Mouse (Mus musculus): ENCODE results near the gene Osbpl10.
"Not testable (repeated sequence)": the region's sequence is repeated elsewhere in the genome, so short reads cannot be mapped to it uniquely, and the experiment has no call there.

Gene Osbpl10

DNA sequence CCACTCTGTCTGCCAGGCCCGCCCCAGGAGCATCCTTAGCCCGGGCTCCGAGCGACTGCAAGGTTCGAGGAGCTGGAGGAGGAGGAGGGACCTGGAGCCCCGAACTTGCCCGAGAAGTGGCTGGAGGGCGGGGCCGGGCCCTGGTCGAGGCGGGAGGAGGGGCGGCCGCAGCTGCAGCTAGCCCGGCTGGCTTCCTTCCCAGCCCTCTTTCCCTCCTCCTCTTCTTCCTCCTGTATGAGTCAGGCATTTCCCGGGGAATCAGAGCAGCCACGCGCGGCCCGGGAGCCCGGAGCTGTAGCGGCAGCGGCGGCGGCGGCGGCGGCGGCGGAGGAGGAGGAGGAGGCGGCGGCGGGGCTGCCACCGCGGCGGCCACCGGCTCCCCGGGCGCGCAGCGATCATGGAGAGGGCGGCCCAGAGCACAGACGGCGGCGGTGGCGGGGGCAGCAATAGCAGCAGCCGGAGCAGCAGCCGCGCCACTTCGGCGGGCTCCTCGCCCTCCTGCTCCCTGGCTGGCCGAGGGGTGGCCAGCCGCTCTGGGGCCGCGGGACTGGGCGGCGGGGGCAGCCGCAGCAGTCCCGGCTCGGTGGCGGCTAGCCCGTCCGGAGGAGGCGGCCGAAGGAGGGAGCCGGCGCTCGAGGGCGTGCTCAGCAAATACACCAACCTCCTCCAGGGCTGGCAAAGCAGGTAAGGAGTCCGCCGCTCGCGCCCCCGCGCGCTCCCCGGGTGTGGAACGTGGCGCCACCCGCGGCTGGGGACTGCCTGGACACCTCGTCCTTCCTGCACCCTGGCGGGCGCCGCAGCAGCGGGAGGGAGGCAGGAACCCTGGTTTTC lies at the start of gene Osbpl10:
Gene Osbpl10 (plus strand): TSS at position 289 of the 831 bp plus-strand sequence.
- in situ Hi-C loops (cut with MboI; ENCODE audit: unreplicated experiment in 2 of 2) = no loop called here

DNA sequence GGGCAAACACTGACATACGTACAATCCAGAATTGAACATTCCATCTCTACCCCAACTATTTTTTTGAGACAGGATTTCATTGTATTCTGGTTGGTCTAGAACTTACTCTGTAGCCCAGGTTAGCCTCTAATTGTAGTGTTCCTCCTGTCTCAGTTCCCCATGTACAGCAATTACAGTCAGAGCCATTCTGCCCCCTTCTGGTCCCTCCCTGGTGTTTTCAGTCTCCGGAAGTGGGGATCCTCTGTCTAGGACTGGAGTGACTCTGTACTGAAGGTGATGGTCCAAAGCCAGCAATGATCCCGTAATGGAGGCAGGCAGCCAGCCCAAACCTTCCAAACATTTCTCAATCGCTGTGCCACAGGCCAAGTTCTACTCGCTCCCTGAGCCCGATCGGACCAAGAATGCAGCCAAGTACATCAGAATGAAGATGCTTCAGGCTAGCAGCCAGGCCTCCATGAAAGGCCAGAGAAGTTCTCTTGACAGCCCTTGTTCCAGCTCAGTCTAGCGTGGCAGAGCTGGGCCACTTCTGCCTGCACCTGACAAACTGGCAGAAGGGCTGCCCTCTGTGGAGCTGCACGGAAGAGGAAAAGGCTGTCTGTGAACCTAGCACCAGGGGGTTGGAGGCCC lies 47.8 kb upstream of the Osbpl10 start:
- in situ Hi-C loops (cut with MboI; ENCODE audit: unreplicated experiment in 2 of 2) = loop anchor here (5.0 to 25.0 kb wide), 8 partner anchors 178 to 543 kb away; partner anchors contain the start of genes Cnot10 (in 2 of the 2), Crtap (in 1 of the 2), Glb1 (in 1 of the 2) and Stt3b (in 1 of the 2)

DNA sequence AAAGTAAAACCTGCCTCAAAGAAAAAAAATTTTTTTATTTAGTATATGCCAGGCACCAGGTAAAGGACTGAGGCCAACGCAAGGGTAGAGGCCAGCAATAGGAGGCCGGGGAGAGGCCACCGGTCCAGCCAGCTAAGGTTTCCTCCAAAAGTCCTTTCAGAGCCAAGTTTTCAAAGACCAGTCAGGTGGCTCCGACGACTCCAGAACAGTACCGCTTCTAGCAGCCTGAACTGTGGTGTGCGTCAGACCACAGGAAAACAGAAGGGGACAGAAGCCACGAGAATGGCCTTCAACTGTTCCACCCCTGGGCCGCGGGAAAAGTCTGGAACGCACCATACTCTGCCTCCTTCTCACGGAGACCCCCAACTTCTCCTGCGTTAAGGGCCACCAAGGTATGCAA lies 45.8 kb upstream of the Osbpl10 start:
- in situ Hi-C loops (cut with MboI; ENCODE audit: unreplicated experiment in 2 of 2) = loop anchor here (5.0 to 25.0 kb wide), 8 partner anchors 180 to 545 kb away; partner anchors contain the start of genes Cnot10 (in 2 of the 2), Crtap (in 1 of the 2), Glb1 (in 1 of the 2) and Stt3b (in 1 of the 2)

DNA sequence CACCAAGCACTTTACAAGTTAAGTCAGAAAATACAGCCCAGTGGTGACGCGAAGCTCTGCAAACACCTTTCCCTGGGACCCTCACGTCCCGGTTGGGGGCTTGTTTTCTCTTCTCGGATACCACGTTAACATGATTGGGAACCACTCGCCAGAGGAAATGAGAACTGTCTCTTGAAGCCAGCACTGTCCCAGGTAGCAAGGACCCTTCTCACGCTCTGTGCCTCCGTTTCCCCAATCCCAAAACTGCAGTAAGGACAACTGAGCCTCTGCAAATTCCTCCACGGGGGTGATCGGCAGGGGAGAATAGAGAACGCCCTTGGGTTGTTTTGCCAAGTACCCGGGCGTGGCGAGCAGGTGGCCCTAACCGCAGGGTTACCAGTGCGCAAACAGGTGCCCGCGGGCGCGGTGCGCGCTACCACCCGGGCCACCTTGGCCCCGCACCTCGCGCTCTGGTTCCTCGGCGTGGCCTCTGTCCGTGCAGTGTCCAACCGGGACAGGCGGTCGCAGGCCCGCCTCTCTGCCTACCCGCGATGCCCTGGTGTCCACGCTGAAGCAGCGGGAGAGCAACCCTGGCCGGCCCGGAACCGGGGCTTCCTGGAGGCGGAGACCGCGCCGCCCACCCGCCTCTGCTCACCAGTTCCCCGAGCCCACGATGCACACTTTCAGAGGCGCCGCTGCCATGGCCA lies 45.2 kb upstream of the Osbpl10 start:
- in situ Hi-C loops (cut with MboI; ENCODE audit: unreplicated experiment in 2 of 2) = loop anchor here (5.0 to 25.0 kb wide), 8 partner anchors 181 to 546 kb away; partner anchors contain the start of genes Cnot10 (in 2 of the 2), Crtap (in 1 of the 2), Glb1 (in 1 of the 2) and Stt3b (in 1 of the 2)

- in situ Hi-C loops (cut with MboI; ENCODE audit: unreplicated experiment in 2 of 2) = loop anchor here (5.0 to 25.0 kb wide), 8 partner anchors 181 to 546 kb away; partner anchors contain the start of genes Cnot10 (in 2 of the 2), Crtap (in 1 of the 2), Glb1 (in 1 of the 2) and Stt3b (in 1 of the 2)
These were observed 44.6 kb upstream of the Osbpl10 start, which contains the start of gene Gpd1l for GRCm38 (mm10) chr9:114933723-114934171. Gene Gpd1l, minus strand, starts transcription at chr9:114933987.

- in situ Hi-C loops (cut with MboI; ENCODE audit: unreplicated experiment in 2 of 2) = loop anchor here (5.0 to 25.0 kb wide), 8 partner anchors 182 to 547 kb away; partner anchors contain the start of genes Cnot10 (in 2 of the 2), Crtap (in 1 of the 2), Glb1 (in 1 of the 2) and Stt3b (in 1 of the 2)
These were observed 44.1 kb upstream of the Osbpl10 start for GRCm38 (mm10) chr9:114934231-114934630.

DNA sequence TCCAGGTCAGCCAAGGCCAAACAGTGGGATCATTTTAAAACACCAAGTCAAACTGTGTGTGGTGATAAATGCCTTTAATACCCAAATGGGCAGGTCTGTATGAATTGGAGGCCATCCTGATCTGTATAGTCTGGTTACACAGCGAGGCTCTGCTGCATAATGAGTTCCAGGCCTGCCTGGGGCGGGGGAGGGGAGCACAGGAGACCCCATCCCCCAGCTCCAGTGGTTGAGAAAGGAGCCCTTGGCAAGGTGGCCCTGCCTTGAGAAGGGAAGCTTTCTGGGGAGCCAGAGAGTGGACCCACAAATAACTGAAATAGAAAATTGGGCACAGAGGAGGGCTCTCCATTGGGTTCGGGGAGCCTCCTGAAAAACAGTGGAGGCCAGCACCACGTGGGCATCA lies 43.0 kb upstream of the Osbpl10 start:
- in situ Hi-C loops (cut with MboI; ENCODE audit: unreplicated experiment in 2 of 2) = loop anchor here (10.0 to 25.0 kb wide), 4 partner anchors 291 to 548 kb away; partner anchors contain the start of genes Cnot10 (in 1 of the 2), Crtap (in 1 of the 2), Glb1 (in 1 of the 2) and Stt3b (in 1 of the 2)

DNA sequence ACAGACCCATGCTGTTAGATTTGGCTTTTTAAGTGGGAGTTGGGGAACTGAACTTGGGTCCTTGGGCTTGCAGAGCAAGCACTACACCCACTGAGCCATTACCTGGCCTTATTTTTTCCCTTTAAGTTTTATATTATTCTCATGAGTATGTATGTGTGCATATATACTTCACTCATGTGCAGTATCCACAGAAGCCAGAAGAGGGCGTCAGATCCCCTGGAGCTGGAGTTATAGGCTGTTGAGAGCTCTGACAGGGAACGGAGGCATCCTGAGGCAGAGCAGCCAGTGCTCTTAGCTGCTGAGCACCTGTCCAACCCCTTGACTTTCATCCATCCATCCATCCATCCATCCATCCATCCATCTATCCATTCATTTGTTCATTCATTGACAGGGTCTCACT lies 41.7 kb upstream of the Osbpl10 start:
- in situ Hi-C loops (cut with MboI; ENCODE audit: unreplicated experiment in 2 of 2) = loop anchor here (10.0 to 25.0 kb wide), 4 partner anchors 292 to 549 kb away; partner anchors contain the start of genes Cnot10 (in 1 of the 2), Crtap (in 1 of the 2), Glb1 (in 1 of the 2) and Stt3b (in 1 of the 2)

- in situ Hi-C loops (cut with MboI; ENCODE audit: unreplicated experiment in 2 of 2) = loop anchor here (25.0 kb wide), 2 partner anchors 532 to 557 kb away; partner anchors contain the start of genes Crtap (in 1 of the 2), Glb1 (in 1 of the 2) and Tmppe (in 1 of the 2)
These were observed 33.7 kb upstream of the Osbpl10 start for GRCm38 (mm10) chr9:114944642-114945041.

- in situ Hi-C loops (cut with MboI; ENCODE audit: unreplicated experiment in 2 of 2) = loop anchor here (25.0 kb wide), 2 partner anchors 533 to 558 kb away; partner anchors contain the start of genes Crtap (in 1 of the 2), Glb1 (in 1 of the 2) and Tmppe (in 1 of the 2)
These were observed 32.8 kb upstream of the Osbpl10 start for GRCm38 (mm10) chr9:114945576-114945975.

GRCm38 (mm10) chr9:114948395-114948794 lies 30.0 kb upstream of the Osbpl10 start:
- in situ Hi-C loops (cut with MboI; ENCODE audit: unreplicated experiment in 2 of 2) = loop anchor here (25.0 kb wide), 2 partner anchors 536 to 561 kb away; partner anchors contain the start of genes Crtap (in 1 of the 2), Glb1 (in 1 of the 2) and Tmppe (in 1 of the 2)

- in situ Hi-C loops (cut with MboI; ENCODE audit: unreplicated experiment in 2 of 2) = loop anchor here in 1 of 2 experiments (10.0 kb wide), 1 partner anchor 1092 kb away; no protein-coding TSS in a partner anchor
These were observed 25.5 kb upstream of the Osbpl10 start for GRCm38 (mm10) chr9:114952866-114953265.

DNA sequence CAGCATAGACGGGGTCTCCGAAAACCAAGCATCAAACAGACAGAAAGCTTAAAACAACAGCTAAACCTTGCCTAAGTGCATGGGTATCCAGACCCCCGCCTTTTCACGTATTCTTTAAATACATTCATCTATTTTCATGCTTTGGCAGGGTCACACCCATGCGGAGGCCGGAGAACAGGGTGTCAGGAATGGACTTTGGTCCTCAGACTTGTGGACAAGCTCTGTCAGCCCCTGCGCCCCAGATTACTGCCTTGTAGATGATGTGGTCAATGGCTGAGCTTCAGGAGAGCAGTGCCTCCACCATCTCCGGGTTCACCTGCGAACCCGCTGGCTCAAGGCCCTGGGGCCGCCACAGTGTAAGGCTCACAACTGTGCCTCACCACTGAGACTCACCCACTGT lies 23.0 kb upstream of the Osbpl10 start:
- in situ Hi-C loops (cut with MboI; ENCODE audit: unreplicated experiment in 2 of 2) = loop anchor here (5.0 to 10.0 kb wide), 3 partner anchors 43 to 1089 kb away; no protein-coding TSS in a partner anchor

DNA sequence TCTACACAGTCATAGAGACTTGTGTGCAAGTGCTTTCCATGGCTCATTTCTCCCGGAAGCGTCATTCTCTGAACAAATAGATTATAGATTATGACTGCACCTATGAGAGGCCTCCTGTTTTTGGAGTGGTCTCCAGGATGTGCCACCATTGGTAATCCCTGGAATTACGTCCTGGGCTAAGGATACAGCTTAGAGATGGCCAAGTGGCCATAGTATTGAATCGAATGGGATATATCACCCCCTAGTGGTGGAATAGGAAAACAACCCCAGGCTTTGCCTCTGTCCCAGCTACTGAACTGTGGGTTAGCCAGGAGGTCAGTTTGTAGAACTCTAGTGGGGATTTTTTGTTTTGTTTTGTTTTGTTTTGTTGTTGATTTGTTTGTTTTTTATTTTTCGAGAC lies 21.4 kb upstream of the Osbpl10 start:
- in situ Hi-C loops (cut with MboI; ENCODE audit: unreplicated experiment in 2 of 2) = loop anchor here (5.0 to 10.0 kb wide), 3 partner anchors 45 to 1088 kb away; no protein-coding TSS in a partner anchor

DNA sequence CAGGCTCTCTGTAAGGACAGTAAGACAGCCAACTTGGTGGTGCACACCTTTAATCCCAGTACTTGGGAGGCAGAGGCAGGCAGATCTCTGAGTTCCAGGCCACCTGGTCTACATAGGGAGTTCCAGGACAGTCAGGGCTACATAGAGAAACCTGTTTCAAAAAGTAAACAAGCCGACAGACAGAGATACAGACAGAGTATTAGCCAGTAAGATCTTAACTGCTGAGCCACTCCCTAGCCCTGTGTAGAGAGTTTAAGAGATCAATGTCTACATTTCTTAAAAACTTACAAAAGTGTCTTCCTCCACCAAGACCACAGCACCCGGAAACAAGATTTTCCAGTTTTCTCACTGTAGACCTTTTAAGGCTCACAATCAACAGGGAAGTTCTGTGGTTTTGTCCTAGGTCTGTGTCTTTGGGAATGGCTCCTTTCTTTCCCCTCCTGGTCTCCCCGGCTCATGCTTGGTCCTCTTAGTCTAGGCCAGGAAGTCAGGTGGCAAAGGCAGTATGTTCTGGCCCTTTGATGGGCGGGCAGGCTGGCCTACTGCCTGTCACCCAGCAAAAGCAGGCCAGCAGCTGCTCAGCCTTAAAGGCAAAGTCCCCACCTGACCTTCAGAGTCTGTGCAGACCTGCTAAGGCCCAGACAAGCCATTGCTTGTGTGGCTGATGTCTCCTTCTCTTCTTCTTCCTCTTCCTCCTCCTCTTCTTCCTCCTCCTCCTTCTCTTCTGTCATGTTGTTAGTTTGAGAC lies 18.2 kb upstream of the Osbpl10 start:
- in situ Hi-C loops (cut with MboI; ENCODE audit: unreplicated experiment in 2 of 2) = no loop called here

DNA sequence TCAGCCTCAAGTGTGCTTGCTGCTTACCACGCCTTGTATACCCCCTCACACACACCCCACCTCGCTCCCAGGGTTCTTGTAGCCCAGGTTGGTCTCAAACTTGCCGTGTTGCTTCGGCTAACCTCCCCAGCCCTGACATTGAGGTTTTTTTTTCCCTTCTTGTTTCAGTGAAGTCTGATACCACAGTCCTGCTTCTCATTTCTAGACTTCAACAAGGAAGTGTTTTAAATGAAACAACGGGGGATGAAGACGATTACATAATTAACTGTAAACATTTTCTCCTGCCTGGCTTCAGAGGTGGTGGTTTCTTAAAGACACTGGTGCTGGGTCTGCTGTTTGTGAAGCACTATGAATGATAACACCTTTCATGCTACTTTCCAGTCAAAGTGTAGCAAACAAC lies 17.5 kb upstream of the Osbpl10 start:
- in situ Hi-C loops (cut with MboI; ENCODE audit: unreplicated experiment in 2 of 2) = no loop called here

GRCm38 (mm10) chr9:114964093-114964492 lies 14.3 kb upstream of the Osbpl10 start:
- in situ Hi-C loops (cut with MboI; ENCODE audit: unreplicated experiment in 2 of 2) = no loop called here

GRCm38 (mm10) chr9:114966286-114966685 lies 12.1 kb upstream of the Osbpl10 start:
- in situ Hi-C loops (cut with MboI; ENCODE audit: unreplicated experiment in 2 of 2) = not testable (repeated sequence)
